Mouse (Mus musculus) forebrain, embryonic 11.5 days (tissue): Measurements from ENCODE around the gene Syne3. TPM values are rescaled to one million over a fixed set of nuclear protein-coding genes. Genes with fewer than 3 reads are reported as not detected.

ENCODE experiments used
- ATAC-seq: fragments of 200-750 bp; cut with Nextera tagmentation; replicated peaks from 2 replicates; pipeline ENCODE4 v1.8.0; 2017; ENCODE audit warnings: moderate TSS enrichment; ENCODE audit not compliant: low FRiP score
- DNase-seq: peaks from one replicate; pipeline ENCODE4 v3.0.0-alpha.2; 2017; ENCODE audit warnings: low spot score
- H3K27ac ChIP-seq: fragments of 300-500 bp; sonication (generic); 2 replicates; pipeline ENCODE4 v1.5.1; 2014; ENCODE audit warnings: low read depth, low read length
- H3K27me3 ChIP-seq: fragments of 300-500 bp; sonication (generic); 2 replicates; pipeline ENCODE4 v1.6.1; 2014; ENCODE audit warnings: mild to moderate bottlenecking, low read length, mixed read lengths; ENCODE audit not compliant: control insufficient read depth, insufficient read depth
- H3K36me3 ChIP-seq: fragments of 300-500 bp; sonication (generic); 2 replicates; pipeline ENCODE4 v1.6.1; 2014; ENCODE audit warnings: mild to moderate bottlenecking, low read length, moderate library complexity, mixed read lengths; ENCODE audit not compliant: control insufficient read depth, insufficient read depth
- H3K4me1 ChIP-seq: fragments of 300-500 bp; sonication (generic); replicated peaks from 2 replicates; pipeline ENCODE4 v1.6.1; 2014; ENCODE audit warnings: low read length, mixed read lengths; ENCODE audit not compliant: control insufficient read depth, insufficient read depth
- H3K4me2 ChIP-seq: fragments of 300-500 bp; sonication (generic); 2 replicates; pipeline ENCODE4 v1.6.1; 2014; ENCODE audit warnings: low read depth, mild to moderate bottlenecking, low read length, moderate library complexity, mixed read lengths; ENCODE audit not compliant: severe bottlenecking
- H3K4me3 ChIP-seq: fragments of 300-500 bp; sonication (generic); 2 replicates; pipeline ENCODE4 v1.5.1; 2014; ENCODE audit warnings: low read depth, low read length
- H3K9ac ChIP-seq: fragments of 300-500 bp; sonication (generic); 2 replicates; pipeline ENCODE4 v1.6.1; 2014; ENCODE audit warnings: low read length
- H3K9me3 ChIP-seq: fragments of 300-500 bp; sonication (generic); 2 replicates; pipeline ENCODE4 v1.6.1; 2016; ENCODE audit warnings: low read length, mixed read lengths; ENCODE audit not compliant: control insufficient read depth
- WGBS: fragments of 180-500 bp; shearing (Covaris S2); extraction: QIAGEN DNeasy Blood & Tissue Kit; methylation state at CpG from one replicate; pipeline ENCODE4 v1.1.7; 2014; 5-methylcytosine and 5-hydroxymethylcytosine counted together
- polyA plus RNA-seq: library from polyadenylated mRNA; unstranded; fragments of >200 nt; fragmentation: Nextera tagmentation; extraction: Ambion mirVana; gene quantifications from 2 replicates; pipeline ENCODE4 v1.2.1, GENCODE M21; 2014

Gene Syne3
- polyA plus RNA-seq, 1 experiment from 2014 or later = 0.20 TPM

- no peak overlapping the region for H3K4me2 ChIP-seq
- no peak overlapping the region for H3K27ac ChIP-seq
- no peak overlapping the region for H3K4me3 ChIP-seq
- no peak overlapping the region for H3K9ac ChIP-seq
- H3K4me1 ChIP-seq = no peaks in the 10 kb centered on the region
- 82% methylated on average over 9 of the region's 9 CpGs for WGBS
- no peaks in the 10 kb centered on the region for H3K36me3 ChIP-seq
- ATAC-seq = no peak
- no peak for DNase-seq
- no peaks in the 10 kb centered on the region for H3K27me3 ChIP-seq
- H3K9me3 ChIP-seq = peaks cover 5% of the 10 kb centered on the region; the same call in 1 of the 2 replicates
Observed at GRCm38 (mm10) chr12:104940466-104940865, 69.1 kb downstream of the Syne3 start.

- ATAC-seq (peak; percentile 60; the same call in 1 of the 2 replicates), DNase-seq (no peak)
- H3K4me1 ChIP-seq = no peaks in the 10 kb centered on the region
- WGBS = 12% methylated on average over 4 of the region's 4 CpGs
- no peaks in the 10 kb centered on the region for H3K36me3 ChIP-seq
- H3K9me3 ChIP-seq = peaks cover 5% of the 10 kb centered on the region; the same call in 1 of the 2 replicates
- H3K27me3 ChIP-seq = no peaks in the 10 kb centered on the region
- no peak overlapping the region for H3K4me2 ChIP-seq
- H3K27ac ChIP-seq = no peak overlapping the region
- H3K9ac ChIP-seq = no peak overlapping the region
- no peak overlapping the region for H3K4me3 ChIP-seq
Observed at GRCm38 (mm10) chr12:104940027-104940386, 69.6 kb downstream of the Syne3 start.

- no peak overlapping the region for H3K4me3 ChIP-seq
- H3K27me3 ChIP-seq = no peaks in the 10 kb centered on the region
- DNase-seq (peak; percentile 89), ATAC-seq (peak; percentile 81)
- H3K4me2 ChIP-seq = no peak overlapping the region
- no peak overlapping the region for H3K9ac ChIP-seq
- H3K9me3 ChIP-seq = peaks cover 5% of the 10 kb centered on the region; the same call in 1 of the 2 replicates
- no peak overlapping the region for H3K27ac ChIP-seq
- 35% methylated on average over 13 of the region's 13 CpGs for WGBS
- no peaks in the 10 kb centered on the region for H3K36me3 ChIP-seq
- H3K4me1 ChIP-seq = no peaks in the 10 kb centered on the region
Observed at GRCm38 (mm10) chr12:104939372-104940026, 70.1 kb downstream of the Syne3 start.

- no peak for DNase-seq
Observed at GRCm38 (mm10) chr12:104938935-104939334, 70.7 kb downstream of the Syne3 start.

GRCm38 (mm10) chr12:104936223-104936622, 73.4 kb downstream of the Syne3 start:
- H3K36me3 ChIP-seq = no peaks in the 10 kb centered on the region
- H3K9ac ChIP-seq = no peak overlapping the region
- 74% methylated on average over 4 of the region's 4 CpGs for WGBS
- no peak overlapping the region for H3K4me2 ChIP-seq
- ATAC-seq = no peak
- no peaks in the 10 kb centered on the region for H3K27me3 ChIP-seq
- peaks cover 5% of the 10 kb centered on the region; the same call in 1 of the 2 replicates for H3K9me3 ChIP-seq
- DNase-seq = peak; percentile 79
- H3K27ac ChIP-seq = no peak overlapping the region
- H3K4me3 ChIP-seq = no peak overlapping the region
- no peaks in the 10 kb centered on the region for H3K4me1 ChIP-seq

More at GRCm38 (mm10) chr12:104938935-104939334, 70.7 kb downstream of the Syne3 start:
- Histone ChIP-seq H3K4me3 (no peak overlapping the region), H3K4me2 (no peak overlapping the region), H3K9me3 (peaks cover 5% of the 10 kb centered on the region; the same call in 1 of the 2 replicates), H3K27ac (no peak overlapping the region), H3K9ac (no peak overlapping the region), H3K27me3 (no peaks in the 10 kb centered on the region), H3K36me3 (no peaks in the 10 kb centered on the region), H3K4me1 (no peaks in the 10 kb centered on the region)
- 69% methylated on average over 5 of the region's 5 CpGs for WGBS
- ATAC-seq = no peak

GRCm38 (mm10) chr12:104935144-104935543, 74.5 kb downstream of the Syne3 start:
- Histone ChIP-seq H3K4me2 (no peak overlapping the region), H3K27ac (no peak overlapping the region), H3K4me1 (no peaks in the 10 kb centered on the region), H3K36me3 (no peaks in the 10 kb centered on the region), H3K9ac (no peak overlapping the region), H3K4me3 (no peak overlapping the region), H3K27me3 (no peaks in the 10 kb centered on the region), H3K9me3 (peaks cover 5% of the 10 kb centered on the region; the same call in 1 of the 2 replicates)
- ATAC-seq = no peak
- no peak for DNase-seq
- WGBS = 89% methylated on average over 8 of the region's 8 CpGs

GRCm38 (mm10) chr12:104933800-104934199, 75.8 kb downstream of the Syne3 start:
- ATAC-seq = no peak
- Histone ChIP-seq H3K9ac (no peak overlapping the region), H3K27ac (no peak overlapping the region), H3K4me3 (no peak overlapping the region), H3K4me1 (no peaks in the 10 kb centered on the region), H3K27me3 (no peaks in the 10 kb centered on the region), H3K9me3 (peaks cover 5% of the 10 kb centered on the region; the same call in 1 of the 2 replicates), H3K4me2 (no peak overlapping the region), H3K36me3 (no peaks in the 10 kb centered on the region)
- DNase-seq = no peak
- 84% methylated on average over 13 of the region's 13 CpGs for WGBS

- DNase-seq (no peak), ATAC-seq (0 out of 2 replicates have a peak, but pooled peaks have one; percentile 33)
- no peaks in the 10 kb centered on the region for H3K4me1 ChIP-seq
- H3K27me3 ChIP-seq = no peaks in the 10 kb centered on the region
- H3K27ac ChIP-seq = no peak overlapping the region
- H3K4me2 ChIP-seq = no peak overlapping the region
- H3K4me3 ChIP-seq = no peak overlapping the region
- peaks cover 5% of the 10 kb centered on the region; the same call in 1 of the 2 replicates for H3K9me3 ChIP-seq
- H3K9ac ChIP-seq = no peak overlapping the region
- H3K36me3 ChIP-seq = no peaks in the 10 kb centered on the region
- WGBS = 81% methylated on average over 2 of the region's 2 CpGs
Observed at GRCm38 (mm10) chr12:104933217-104933616, 76.4 kb downstream of the Syne3 start.

- H3K36me3 ChIP-seq = no peaks in the 10 kb centered on the region
- H3K27ac ChIP-seq = no peak overlapping the region
- ATAC-seq (no peak), DNase-seq (no peak)
- WGBS = 81% methylated on average over 2 of the region's 2 CpGs
- peaks cover 7% of the 10 kb centered on the region; the same call in 1 of the 2 replicates for H3K4me1 ChIP-seq
- H3K9ac ChIP-seq = no peak overlapping the region
- H3K9me3 ChIP-seq = no peaks in the 10 kb centered on the region
- no peak overlapping the region for H3K4me2 ChIP-seq
- H3K4me3 ChIP-seq = no peak overlapping the region
- H3K27me3 ChIP-seq = no peaks in the 10 kb centered on the region
Observed at GRCm38 (mm10) chr12:104925765-104926164, 83.8 kb downstream of the Syne3 start.
